Mouse (Mus musculus): ENCODE results near the gene Iqcj. TPM values are rescaled to one million over a fixed set of nuclear protein-coding genes. Genes with fewer than 3 reads are reported as not detected.

Iqcj gene
- polyA plus RNA-seq, 1 experiment, result not detected

DNA sequence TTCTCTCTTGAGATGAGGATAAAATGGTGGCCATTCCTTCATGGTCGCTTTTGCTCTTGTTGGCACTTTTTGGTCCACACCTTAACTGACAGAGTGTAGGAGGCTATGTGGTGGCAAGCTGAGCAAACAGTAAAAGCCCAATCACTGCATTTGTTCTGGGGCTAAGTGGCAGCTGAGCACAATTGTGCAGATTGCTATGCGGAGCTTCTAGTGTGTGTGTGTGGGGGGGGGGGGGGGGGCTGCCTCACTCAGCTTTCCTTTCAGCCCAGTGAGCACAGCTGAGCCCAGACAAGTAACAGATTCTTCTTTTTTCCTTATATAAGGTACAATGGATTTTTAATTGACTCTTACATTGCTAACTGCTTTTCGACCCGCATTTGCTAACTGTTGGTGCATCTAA lies 110.4 kb downstream of the Iqcj start:
- Histone ChIP-seq H3K4me3 (replicated peaks) (no peak overlapping the region), H3K9me3 (no peaks in the 10 kb centered on the region), H3K27me3 (replicated peaks) (no peaks in the 10 kb centered on the region), H3K36me3 (replicated peaks; ENCODE audit: low read length) (no peaks in the 10 kb centered on the region), H3K4me1 (no peaks in the 10 kb centered on the region)
- TF ChIP-seq GATA1 (IDR thresholded peaks at IDR 0.05; ENCODE audit: borderline replicate concordance, low read length) (no peak), FLI1 (IDR thresholded peaks at IDR 0.05; ENCODE audit: low read length) (no peak)

DNA sequence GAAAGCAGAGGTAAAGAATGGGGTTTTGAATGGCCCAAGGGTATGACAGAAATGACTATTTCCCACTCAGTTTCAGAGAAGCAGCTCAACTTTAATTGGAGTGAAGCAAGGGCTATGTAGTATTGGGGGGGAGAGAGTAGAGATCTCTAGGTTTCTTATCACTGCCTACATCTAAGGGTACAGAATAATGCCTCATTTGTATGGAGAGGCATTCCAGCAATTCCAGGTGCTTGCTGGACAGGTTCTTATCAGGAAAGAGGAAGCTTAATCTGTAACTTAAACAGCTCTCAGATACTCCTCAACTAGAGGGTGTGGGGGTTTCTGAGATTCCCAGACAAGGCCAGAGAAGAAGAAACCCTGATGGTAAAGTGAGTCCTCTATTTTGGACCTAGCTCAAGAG lies 120.3 kb downstream of the Iqcj start:
- peaks cover 6% of the 10 kb centered on the region; the same call in 1 of the 2 replicates for H3K4me1 ChIP-seq
- no peak for TF ChIP-seq FLI1 (IDR thresholded peaks at IDR 0.05; ENCODE audit: low read length)
- no peak for TF ChIP-seq GATA1 (IDR thresholded peaks at IDR 0.05; ENCODE audit: borderline replicate concordance, low read length)
- H3K36me3 ChIP-seq (replicated peaks; ENCODE audit: low read length), result no peaks in the 10 kb centered on the region

DNA sequence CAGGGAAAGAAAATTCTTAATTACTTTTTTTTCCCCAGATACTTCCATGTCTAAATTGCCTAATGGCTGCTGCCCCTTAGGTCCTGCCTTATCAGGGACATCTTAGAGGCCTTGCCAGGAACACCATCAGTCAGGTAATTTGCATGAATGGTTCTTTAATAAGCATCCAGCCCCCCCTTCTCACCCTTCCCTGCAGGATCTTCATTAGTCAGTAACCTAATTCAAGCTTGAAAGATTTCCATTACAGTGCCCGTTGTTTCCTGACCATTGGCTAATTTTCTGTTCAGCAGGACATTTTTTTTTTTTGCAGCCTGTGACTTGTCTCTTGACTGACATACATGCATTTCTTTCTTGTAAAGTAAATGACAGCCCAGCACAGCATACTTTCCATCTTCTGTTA lies 123.8 kb downstream of the Iqcj start:
- H3K4me1 ChIP-seq, result peaks cover 7% of the 10 kb centered on the region; the same call in 1 of the 2 replicates
- no peaks in the 10 kb centered on the region for H3K9me3 ChIP-seq
- H3K27me3 ChIP-seq (replicated peaks), result no peaks in the 10 kb centered on the region
- TF ChIP-seq GATA1 (IDR thresholded peaks at IDR 0.05; ENCODE audit: borderline replicate concordance, low read length), result no peak
- no peak for TF ChIP-seq FLI1 (IDR thresholded peaks at IDR 0.05; ENCODE audit: low read length)
- no peaks in the 10 kb centered on the region for H3K36me3 ChIP-seq (replicated peaks; ENCODE audit: low read length)
- no peak overlapping the region for H3K4me3 ChIP-seq (replicated peaks)

More for the DNA sequence above, 120.3 kb downstream of the Iqcj start:
- H3K9me3 ChIP-seq, result no peaks in the 10 kb centered on the region
- H3K27me3 ChIP-seq (replicated peaks), result no peaks in the 10 kb centered on the region
- no peak overlapping the region for H3K4me3 ChIP-seq (replicated peaks)

DNA sequence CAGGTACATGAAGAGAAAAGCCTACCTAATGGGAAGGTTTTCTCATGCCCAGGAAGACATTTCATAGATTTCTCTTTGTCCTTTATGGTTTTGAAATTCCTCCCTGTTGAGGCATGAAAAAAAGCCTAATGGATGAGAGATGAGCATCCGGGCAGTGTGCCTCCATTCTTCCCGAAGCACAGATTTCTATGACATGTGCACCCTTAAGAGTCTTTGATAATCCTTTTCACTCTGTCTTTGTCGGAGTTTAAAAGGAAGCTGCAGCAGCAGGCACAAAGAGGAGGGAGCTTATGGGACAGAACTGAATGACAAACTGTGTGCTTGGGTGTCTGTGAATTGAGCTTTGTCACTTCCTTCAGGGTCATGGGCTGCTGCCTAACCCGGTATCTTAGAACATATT lies 127.4 kb downstream of the Iqcj start:
- TF ChIP-seq FLI1 (IDR thresholded peaks at IDR 0.05; ENCODE audit: low read length), result no peak
- TF ChIP-seq GATA1 (IDR thresholded peaks at IDR 0.05; ENCODE audit: borderline replicate concordance, low read length), result no peak
- H3K27me3 ChIP-seq (replicated peaks), result no peaks in the 10 kb centered on the region
- peaks cover 7% of the 10 kb centered on the region; the same call in 1 of the 2 replicates for H3K4me1 ChIP-seq
- no peaks in the 10 kb centered on the region for H3K36me3 ChIP-seq (replicated peaks; ENCODE audit: low read length)
- no peaks in the 10 kb centered on the region for H3K9me3 ChIP-seq
- no peak overlapping the region for H3K4me3 ChIP-seq (replicated peaks)

DNA sequence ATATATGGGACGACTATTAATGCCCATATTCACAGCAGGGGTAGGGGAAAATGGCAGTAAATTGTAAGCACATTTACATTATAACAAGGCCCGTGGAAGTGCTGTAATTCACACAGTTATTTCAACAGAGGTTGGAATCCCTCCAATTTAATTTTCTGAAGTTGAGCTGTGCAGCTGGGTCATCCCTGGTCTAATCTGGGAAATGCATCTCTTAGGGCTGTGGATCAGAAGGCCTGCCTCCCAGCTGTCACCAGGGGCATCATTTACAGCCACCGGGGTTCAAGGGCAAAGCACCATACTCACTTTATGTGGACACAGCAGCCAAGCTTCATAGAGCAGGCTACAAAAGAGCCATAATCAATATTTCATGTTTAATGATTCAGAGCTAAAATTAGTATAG lies 144.1 kb downstream of the Iqcj start:
- TF ChIP-seq FLI1 (IDR thresholded peaks at IDR 0.05; ENCODE audit: low read length), result no peak
- no peak for TF ChIP-seq GATA1 (IDR thresholded peaks at IDR 0.05; ENCODE audit: borderline replicate concordance, low read length)
- H3K36me3 ChIP-seq (replicated peaks; ENCODE audit: low read length), result no peaks in the 10 kb centered on the region
- no peaks in the 10 kb centered on the region for H3K27me3 ChIP-seq (replicated peaks)
- H3K9me3 ChIP-seq, result no peaks in the 10 kb centered on the region
- H3K4me1 ChIP-seq, result no peaks in the 10 kb centered on the region
- H3K4me3 ChIP-seq (replicated peaks), result no peak overlapping the region

DNA sequence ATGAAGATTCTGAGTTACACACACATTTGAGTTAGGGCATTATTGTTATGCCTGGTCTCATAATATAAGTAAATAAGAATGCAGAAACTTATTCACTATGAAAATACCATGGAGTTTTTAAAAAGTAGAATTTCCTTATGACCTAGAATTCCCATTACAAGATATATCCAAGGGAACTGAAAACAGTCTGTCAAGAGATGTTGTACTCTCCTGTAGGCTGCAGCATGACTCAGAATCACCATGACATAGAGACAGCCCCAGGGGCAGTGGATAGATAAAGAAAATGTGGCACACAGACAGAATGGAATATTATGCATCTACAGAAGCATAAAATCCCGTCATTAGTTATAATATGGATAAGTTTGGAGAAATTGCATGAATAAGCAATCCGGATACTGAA lies 150.9 kb downstream of the Iqcj start:
- Histone ChIP-seq H3K4me1 (peaks cover 7% of the 10 kb centered on the region; the same call in 1 of the 2 replicates), H3K36me3 (replicated peaks; ENCODE audit: low read length) (no peaks in the 10 kb centered on the region), H3K4me3 (replicated peaks) (no peak overlapping the region), H3K9me3 (no peaks in the 10 kb centered on the region), H3K27me3 (replicated peaks) (no peaks in the 10 kb centered on the region)
- TF ChIP-seq GATA1 (IDR thresholded peaks at IDR 0.05; ENCODE audit: borderline replicate concordance, low read length) (no peak), FLI1 (IDR thresholded peaks at IDR 0.05; ENCODE audit: low read length) (no peak)

DNA sequence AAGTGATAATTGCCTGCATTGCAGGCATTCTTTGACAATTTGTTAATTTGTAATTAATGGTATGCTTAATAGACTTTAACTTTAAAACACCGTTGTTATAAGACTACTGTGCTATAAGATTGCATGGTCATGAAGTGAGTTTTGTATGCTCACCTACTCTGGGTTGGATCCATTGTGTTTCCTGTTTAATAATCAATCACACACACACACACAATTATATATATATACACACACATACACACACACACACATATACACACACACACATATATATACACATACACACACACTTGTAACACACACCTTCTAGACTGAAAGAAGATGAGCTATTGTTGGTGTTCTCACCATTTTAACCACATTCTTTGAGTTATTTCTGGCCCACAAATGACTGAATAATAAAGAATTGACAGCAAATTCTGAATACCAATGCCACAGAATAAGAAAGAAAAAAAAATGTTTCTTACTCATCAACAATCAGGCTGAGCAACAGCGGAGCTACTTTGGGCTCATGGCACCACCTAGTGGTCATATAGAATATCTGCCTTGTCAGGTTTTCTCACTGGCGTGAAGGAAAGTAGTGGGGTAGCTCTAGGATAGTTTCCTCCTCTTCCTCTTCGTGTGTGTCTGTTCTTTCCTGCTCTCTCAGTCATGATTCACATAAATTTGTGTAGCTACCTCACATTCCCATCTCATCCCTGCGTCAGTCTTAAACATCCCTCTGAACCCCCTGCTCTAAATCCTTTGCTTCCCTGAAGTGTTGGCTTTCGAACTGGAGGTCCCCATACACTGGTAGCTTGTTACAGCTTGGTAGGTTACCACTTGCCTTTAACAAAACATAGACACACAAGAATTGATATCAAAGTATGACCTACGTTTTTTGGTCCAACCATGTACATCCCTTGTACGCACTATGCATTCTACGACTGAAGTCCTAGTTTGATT lies 153.7 kb downstream of the Iqcj start:
- Histone ChIP-seq H3K4me1 (peaks cover 7% of the 10 kb centered on the region; the same call in 1 of the 2 replicates), H3K4me3 (replicated peaks) (no peak overlapping the region), H3K27me3 (replicated peaks) (peaks cover 7% of the 10 kb centered on the region), H3K9me3 (no peaks in the 10 kb centered on the region), H3K36me3 (replicated peaks; ENCODE audit: low read length) (no peaks in the 10 kb centered on the region)
- TF ChIP-seq FLI1 (IDR thresholded peaks at IDR 0.05; ENCODE audit: low read length) (no peak), GATA1 (IDR thresholded peaks at IDR 0.05; ENCODE audit: borderline replicate concordance, low read length) (no peak)

DNA sequence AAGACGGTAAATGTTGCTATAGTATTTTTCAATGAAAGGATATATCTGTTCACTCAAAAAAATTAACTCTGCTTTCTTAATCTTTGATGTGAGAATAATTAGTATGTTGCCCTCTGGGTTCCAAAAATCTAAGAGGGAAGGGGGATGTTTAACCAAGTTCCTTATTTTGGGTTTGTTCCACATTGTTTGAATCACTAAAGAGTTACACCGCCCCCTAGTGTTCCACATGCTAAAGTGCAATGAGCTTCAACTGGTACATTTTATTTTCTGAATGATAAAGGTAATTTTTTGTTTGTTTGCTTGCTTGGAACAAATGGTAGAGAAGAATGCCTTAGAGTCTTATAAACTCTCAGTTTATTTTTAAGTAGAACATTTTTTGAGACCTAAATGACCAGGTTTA lies 161.5 kb downstream of the Iqcj start:
- no peak for TF ChIP-seq FLI1 (IDR thresholded peaks at IDR 0.05; ENCODE audit: low read length)
- no peak for TF ChIP-seq GATA1 (IDR thresholded peaks at IDR 0.05; ENCODE audit: borderline replicate concordance, low read length)
- H3K4me3 ChIP-seq (replicated peaks), result no peak overlapping the region
- no peaks in the 10 kb centered on the region for H3K9me3 ChIP-seq
- H3K4me1 ChIP-seq, result peaks cover 28% of the 10 kb centered on the region
- H3K36me3 ChIP-seq (replicated peaks; ENCODE audit: low read length), result no peaks in the 10 kb centered on the region
- H3K27me3 ChIP-seq (replicated peaks), result peaks cover 7% of the 10 kb centered on the region

DNA sequence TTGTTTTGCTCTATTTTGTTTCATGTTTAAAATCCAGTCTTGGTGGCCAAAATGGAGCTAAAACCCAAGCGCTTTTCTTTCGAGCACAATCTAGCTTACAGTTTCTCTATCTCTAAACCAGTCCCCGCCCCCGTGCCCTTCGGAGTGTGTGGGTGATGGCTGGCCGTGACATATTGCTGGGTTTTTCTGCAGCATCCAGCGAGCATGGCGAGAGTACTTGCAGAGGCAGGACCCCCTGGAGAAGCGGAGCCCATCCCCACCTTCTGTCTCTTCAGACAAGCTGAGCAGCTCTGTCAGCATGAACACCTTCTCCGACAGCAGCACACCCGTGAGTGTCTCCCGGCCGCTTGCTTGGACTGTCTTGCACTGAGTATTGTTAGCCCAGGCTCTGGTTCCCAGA lies 163.1 kb downstream of the Iqcj start:
- H3K27me3 ChIP-seq (replicated peaks), result peaks cover 2% of the 10 kb centered on the region
- peak overlapping the region; percentile 67 for H3K4me3 ChIP-seq (replicated peaks)
- TF ChIP-seq GATA1 (IDR thresholded peaks at IDR 0.05; ENCODE audit: borderline replicate concordance, low read length), result no peak
- TF ChIP-seq FLI1 (IDR thresholded peaks at IDR 0.05; ENCODE audit: low read length), result no peak
- H3K9me3 ChIP-seq, result no peaks in the 10 kb centered on the region
- H3K36me3 ChIP-seq (replicated peaks; ENCODE audit: low read length), result no peaks in the 10 kb centered on the region
- peaks cover 36% of the 10 kb centered on the region for H3K4me1 ChIP-seq

Data from megakaryocyte, embryonic 14.5 days (primary cell).